Mouse (Mus musculus) neural tube, embryonic 15.5 days (tissue): ENCODE data around the gene Cttn. TPM values are rescaled to one million over a fixed set of nuclear protein-coding genes. Genes with fewer than 3 reads are reported as not detected.

Source experiments
- ATAC-seq: fragments of 200-750 bp; cut with Nextera tagmentation; 2 replicates; pipeline ENCODE4 v1.8.0; 2017; ENCODE audit warnings: mild to moderate bottlenecking, moderate TSS enrichment, moderate library complexity; ENCODE audit not compliant: low FRiP score
- H3K27ac ChIP-seq: fragments of 300-500 bp; sonication (generic); replicated peaks from 2 replicates; pipeline ENCODE4 v1.5.1; 2015; ENCODE audit warnings: mild to moderate bottlenecking, inconsistent platforms
- H3K27me3 ChIP-seq: fragments of 300-500 bp; sonication (generic); replicated peaks from 2 replicates; pipeline ENCODE4 v1.6.1; 2015; ENCODE audit warnings: inconsistent platforms
- H3K36me3 ChIP-seq: fragments of 300-500 bp; sonication (generic); 2 replicates; pipeline ENCODE4 v1.6.1; 2015; ENCODE audit warnings: inconsistent platforms
- H3K4me1 ChIP-seq: fragments of 300-500 bp; sonication (generic); 2 replicates; pipeline ENCODE4 v1.6.1; 2015; ENCODE audit warnings: inconsistent platforms
- H3K4me2 ChIP-seq: fragments of 300-500 bp; sonication (generic); 2 replicates; pipeline ENCODE4 v1.6.1; 2015; ENCODE audit warnings: inconsistent platforms, mild to moderate bottlenecking, moderate library complexity
- H3K4me3 ChIP-seq: fragments of 300-500 bp; sonication (generic); replicated peaks from 2 replicates; pipeline ENCODE4 v1.5.1; 2015; ENCODE audit warnings: mild to moderate bottlenecking, inconsistent platforms
- H3K9ac ChIP-seq: fragments of 300-500 bp; sonication (generic); replicated peaks from 2 replicates; pipeline ENCODE4 v1.6.1; 2015; ENCODE audit warnings: mild to moderate bottlenecking, inconsistent platforms
- H3K9me3 ChIP-seq: fragments of 300-500 bp; sonication (generic); replicated peaks from 2 replicates; pipeline ENCODE4 v1.6.1; 2016; ENCODE audit warnings: inconsistent platforms
- WGBS: fragments of 180-500 bp; shearing (Covaris S2); methylation state at CpG from one replicate; pipeline ENCODE4 v1.1.7; 2015; ENCODE audit warnings: mixed read lengths; 5-methylcytosine and 5-hydroxymethylcytosine counted together
- polyA plus RNA-seq: library from polyadenylated mRNA; unstranded; fragments of >200 nt; fragmentation: Nextera tagmentation; extraction: Ambion mirVana; gene quantifications from 2 replicates; pipeline ENCODE4 v1.2.1, GENCODE M21; 2015

Gene Cttn
- polyA plus RNA-seq, 1 experiment from 2014 or later = 151 TPM

DNA sequence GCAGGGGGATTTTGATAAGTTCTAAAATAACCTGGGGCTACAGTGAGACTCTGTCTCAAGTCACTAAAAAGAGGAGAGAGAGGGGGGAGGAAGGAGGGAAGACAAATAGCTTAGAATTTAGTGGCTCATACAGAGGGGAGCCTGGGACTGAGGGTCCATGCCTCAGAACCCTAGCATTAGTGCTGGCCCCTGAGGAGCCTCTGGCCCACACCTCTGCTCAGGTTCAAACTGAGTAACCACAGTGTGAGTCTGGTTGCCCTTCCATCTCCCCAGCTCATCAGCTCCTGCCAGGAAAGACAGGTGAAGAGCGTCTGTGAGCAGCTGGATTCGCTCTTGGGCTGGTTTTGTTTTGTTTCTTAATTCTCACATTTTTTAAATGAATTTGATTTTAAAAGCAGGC is 53.6 kb downstream of the Cttn start:
- Histone ChIP-seq H3K9me3 (no peaks in the 10 kb centered on the region), H3K9ac (no peak overlapping the region), H3K27ac (peak overlapping the region; percentile 81), H3K4me3 (no peak overlapping the region), H3K27me3 (no peaks in the 10 kb centered on the region), H3K4me2 (peak overlapping the region; percentile 36; the same call in 1 of the 2 replicates), H3K4me1 (peaks cover 38% of the 10 kb centered on the region), H3K36me3 (no peaks in the 10 kb centered on the region; the same call in 1 of the 2 replicates)
- ATAC-seq = no peak
- 39% methylated on average over 2 of the region's 2 CpGs for WGBS

DNA sequence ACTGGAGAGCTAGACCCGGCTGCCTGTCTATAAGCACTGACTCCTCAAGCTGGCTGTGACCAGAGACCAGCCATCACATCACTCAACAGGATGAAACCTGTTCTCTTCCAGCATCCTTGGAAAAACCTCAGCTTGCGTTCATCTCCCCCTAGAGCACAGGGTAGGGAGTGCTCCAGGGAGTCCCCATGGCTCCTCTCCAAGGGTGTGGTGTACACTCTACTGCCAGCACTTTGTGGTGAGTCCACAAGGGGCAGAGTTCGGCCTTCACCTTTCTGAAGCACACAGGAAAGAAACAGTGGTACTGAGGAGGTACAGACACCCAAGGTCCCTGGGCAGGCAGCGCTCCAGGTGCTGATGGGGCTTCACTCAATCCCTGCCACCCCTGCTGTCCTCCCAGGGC is 55.0 kb downstream of the Cttn start:
- 83% methylated on average over 4 of the region's 4 CpGs for WGBS
- H3K4me2 ChIP-seq = no peak overlapping the region
- H3K27me3 ChIP-seq = no peaks in the 10 kb centered on the region
- peaks cover 46% of the 10 kb centered on the region for H3K4me1 ChIP-seq
- peaks cover 7% of the 10 kb centered on the region; the same call in 1 of the 2 replicates for H3K36me3 ChIP-seq
- H3K4me3 ChIP-seq = no peak overlapping the region
- no peak for ATAC-seq
- H3K9ac ChIP-seq = no peak overlapping the region
- H3K9me3 ChIP-seq = no peaks in the 10 kb centered on the region
- no peak overlapping the region for H3K27ac ChIP-seq

DNA sequence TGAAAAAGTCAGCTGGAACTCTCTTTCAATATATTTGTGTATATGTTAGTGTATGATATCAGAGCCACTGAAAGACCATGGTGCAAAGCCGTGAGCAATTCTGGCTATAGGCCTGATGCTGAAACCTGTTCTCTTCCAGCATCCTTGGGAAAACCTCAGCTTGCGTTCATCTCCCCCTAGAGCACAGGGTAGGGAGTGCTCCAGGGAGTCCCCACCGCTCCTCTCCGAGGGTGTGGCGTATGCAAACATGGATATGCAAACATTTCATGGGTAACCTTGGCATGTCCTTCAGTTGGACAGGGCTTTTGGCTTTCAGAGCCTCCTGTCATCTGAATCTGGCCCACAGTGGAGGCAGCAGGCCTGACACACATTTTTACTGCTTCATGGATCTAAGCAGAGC is 56.2 kb downstream of the Cttn start:
- no peak overlapping the region for H3K27ac ChIP-seq
- WGBS = 85% methylated on average over 5 of the region's 5 CpGs
- H3K36me3 ChIP-seq = peaks cover 19% of the 10 kb centered on the region
- H3K4me1 ChIP-seq = peaks cover 35% of the 10 kb centered on the region
- ATAC-seq = no peak
- H3K4me2 ChIP-seq = no peak overlapping the region
- H3K9ac ChIP-seq = no peak overlapping the region
- no peak overlapping the region for H3K4me3 ChIP-seq
- H3K9me3 ChIP-seq = no peaks in the 10 kb centered on the region
- no peaks in the 10 kb centered on the region for H3K27me3 ChIP-seq

DNA sequence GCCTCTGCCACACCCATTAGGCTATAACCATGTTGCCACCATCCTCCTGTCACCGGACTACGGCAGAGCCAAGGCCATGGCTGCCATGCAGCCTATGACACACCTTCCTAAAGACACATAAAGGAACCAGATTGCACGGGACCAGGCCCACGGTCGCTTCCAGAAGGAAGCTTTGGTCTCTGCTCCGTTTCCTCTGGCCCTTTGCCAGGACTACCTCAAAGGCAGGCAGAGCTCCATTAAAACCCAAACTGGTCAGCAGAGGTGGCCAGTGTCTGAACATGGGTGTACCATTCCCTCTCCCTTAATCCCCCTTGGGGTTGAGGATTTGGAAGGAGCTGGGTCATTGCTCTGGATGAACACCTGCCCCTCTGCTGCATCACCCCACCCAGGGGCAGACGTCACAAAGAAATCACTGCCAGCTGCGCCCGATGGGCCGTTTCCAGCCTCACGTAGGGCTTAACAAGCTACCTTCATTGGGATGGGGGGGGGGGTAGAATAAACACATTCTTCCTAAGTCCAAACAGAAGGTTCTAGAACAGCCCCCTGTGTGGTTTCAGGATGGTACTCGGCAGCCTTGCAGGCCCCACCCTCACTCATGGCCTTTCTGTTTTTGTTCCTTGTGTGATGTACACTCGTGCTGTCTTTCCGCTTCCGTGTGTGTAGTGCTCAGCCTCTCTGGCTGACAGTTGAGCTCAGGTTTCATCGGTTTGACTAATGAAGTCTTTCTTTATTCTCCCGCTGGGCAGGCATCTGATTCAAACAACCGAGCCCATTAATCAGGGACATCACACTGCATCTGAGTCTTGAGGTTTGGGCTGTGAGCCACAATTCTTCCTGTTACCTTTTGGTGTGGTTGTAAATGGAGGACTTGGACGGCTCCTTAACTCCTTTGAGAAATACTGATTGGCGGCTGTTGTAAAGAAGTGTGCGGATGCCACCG is 58.6 kb downstream of the Cttn start:
- H3K27ac ChIP-seq = 0 out of 2 replicates have a peak overlapping the region, but pooled peaks have one; percentile 10
- H3K4me2 ChIP-seq = no peak overlapping the region
- 31% methylated on average over 22 of the region's 22 CpGs for WGBS
- H3K36me3 ChIP-seq = peaks cover 29% of the 10 kb centered on the region
- ATAC-seq = no peak
- peaks cover 20% of the 10 kb centered on the region for H3K4me1 ChIP-seq
- no peak overlapping the region for H3K4me3 ChIP-seq
- H3K27me3 ChIP-seq = no peaks in the 10 kb centered on the region
- no peak overlapping the region for H3K9ac ChIP-seq
- H3K9me3 ChIP-seq = no peaks in the 10 kb centered on the region

DNA sequence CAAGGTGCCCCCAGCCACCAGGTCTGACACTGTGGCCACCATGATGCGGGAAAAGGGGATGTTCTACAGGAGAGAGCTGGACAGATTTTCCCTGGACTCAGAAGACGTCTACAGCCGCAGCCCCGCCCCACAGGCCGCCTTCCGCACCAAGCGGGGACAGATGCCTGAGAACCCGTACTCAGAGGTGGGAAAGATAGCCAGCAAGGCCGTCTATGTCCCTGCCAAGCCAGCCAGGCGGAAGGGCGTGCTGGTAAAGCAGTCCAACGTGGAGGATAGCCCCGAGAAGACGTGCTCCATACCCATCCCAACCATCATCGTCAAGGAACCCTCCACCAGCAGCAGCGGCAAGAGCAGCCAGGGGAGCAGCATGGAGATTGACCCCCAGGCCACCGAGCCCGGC is 61.1 kb downstream of the Cttn start:
- no peak overlapping the region for H3K4me2 ChIP-seq
- peaks cover 29% of the 10 kb centered on the region for H3K36me3 ChIP-seq
- H3K4me3 ChIP-seq = no peak overlapping the region
- H3K27ac ChIP-seq = no peak overlapping the region
- no peaks in the 10 kb centered on the region for H3K9me3 ChIP-seq
- ATAC-seq = no peak
- WGBS = 86% methylated on average over 18 of the region's 18 CpGs
- no peaks in the 10 kb centered on the region for H3K27me3 ChIP-seq
- no peak overlapping the region for H3K9ac ChIP-seq
- H3K4me1 ChIP-seq = peaks cover 10% of the 10 kb centered on the region

DNA sequence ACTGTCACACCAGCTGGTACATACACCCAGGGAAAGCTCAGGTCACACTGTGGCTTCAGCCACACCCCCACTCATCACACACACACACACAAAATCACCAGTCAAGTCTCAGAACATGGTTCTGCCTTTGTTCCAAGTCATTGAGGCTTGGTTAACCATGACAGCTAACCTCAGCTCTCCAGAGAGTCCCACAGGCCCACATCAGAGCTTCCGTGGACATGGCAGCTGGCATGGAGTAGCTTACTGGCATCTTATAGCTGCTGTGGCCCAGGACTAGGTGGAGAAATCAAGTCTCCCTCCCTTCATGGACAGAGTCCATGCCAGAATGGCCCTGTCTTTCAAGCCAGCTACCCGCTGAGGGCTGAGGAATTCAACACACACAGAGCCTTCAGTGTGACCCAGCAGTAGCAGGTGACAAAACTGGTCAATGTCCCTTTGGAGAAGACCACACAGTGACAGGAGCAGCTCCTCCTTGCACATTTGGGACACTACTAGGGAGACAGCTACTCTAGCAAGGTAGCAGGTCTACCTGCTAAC is 62.3 kb downstream of the Cttn start:
- no peaks in the 10 kb centered on the region for H3K27me3 ChIP-seq
- WGBS = 70% methylated on average over 2 of the region's 2 CpGs
- H3K4me1 ChIP-seq = peaks cover 10% of the 10 kb centered on the region
- no peaks in the 10 kb centered on the region for H3K9me3 ChIP-seq
- H3K4me2 ChIP-seq = no peak overlapping the region
- peaks cover 29% of the 10 kb centered on the region for H3K36me3 ChIP-seq
- H3K4me3 ChIP-seq = no peak overlapping the region
- no peak overlapping the region for H3K9ac ChIP-seq
- no peak overlapping the region; the same call in 1 of the 2 replicates for H3K27ac ChIP-seq
- ATAC-seq = no peak

DNA sequence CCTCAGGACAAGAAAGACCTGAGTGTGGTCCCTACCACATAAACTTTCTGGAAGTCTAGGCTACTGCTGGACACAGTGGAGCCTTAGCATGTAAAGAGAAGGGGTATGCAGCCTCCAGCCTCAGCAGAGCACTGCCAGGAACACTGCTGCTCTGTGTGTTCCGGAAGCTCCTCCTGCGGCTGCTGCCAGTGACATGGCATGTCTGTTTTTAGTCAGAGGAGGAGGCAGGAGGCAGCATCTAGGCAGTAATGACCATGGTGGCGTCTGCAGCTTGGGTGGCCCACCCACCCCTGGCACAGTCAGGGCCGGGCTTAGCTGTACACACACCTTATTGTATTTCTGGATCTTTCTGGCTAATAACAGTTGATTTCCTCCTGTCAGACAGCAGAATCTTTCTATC is 63.1 kb downstream of the Cttn start:
- Histone ChIP-seq H3K9me3 (no peaks in the 10 kb centered on the region), H3K27me3 (no peaks in the 10 kb centered on the region), H3K4me1 (peaks cover 10% of the 10 kb centered on the region), H3K27ac (no peak overlapping the region), H3K4me2 (no peak overlapping the region), H3K4me3 (no peak overlapping the region), H3K9ac (no peak overlapping the region), H3K36me3 (peaks cover 29% of the 10 kb centered on the region)
- no peak for ATAC-seq
- WGBS = 55% methylated on average over 4 of the region's 4 CpGs

DNA sequence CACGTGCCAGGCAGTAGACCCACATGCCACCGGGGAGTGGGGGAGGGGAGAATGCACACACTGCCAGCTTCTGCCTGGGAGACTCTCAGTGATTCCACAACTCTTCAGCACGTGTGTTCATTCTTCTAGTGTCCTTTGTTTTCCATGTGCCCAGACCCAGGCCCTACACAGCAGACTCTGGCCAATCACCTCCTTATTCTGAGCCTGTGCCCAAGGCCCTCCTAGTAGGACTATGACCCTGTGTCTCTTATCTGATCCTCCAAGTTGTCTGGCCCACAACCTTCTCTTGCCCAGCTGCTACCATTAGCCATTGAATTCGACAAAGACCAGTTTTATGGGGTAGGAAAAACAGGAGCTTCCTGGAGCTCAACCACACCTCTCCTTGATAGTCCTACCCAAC is 68.3 kb downstream of the Cttn start:
- no peaks in the 10 kb centered on the region; the same call in 1 of the 2 replicates for H3K36me3 ChIP-seq

DNA sequence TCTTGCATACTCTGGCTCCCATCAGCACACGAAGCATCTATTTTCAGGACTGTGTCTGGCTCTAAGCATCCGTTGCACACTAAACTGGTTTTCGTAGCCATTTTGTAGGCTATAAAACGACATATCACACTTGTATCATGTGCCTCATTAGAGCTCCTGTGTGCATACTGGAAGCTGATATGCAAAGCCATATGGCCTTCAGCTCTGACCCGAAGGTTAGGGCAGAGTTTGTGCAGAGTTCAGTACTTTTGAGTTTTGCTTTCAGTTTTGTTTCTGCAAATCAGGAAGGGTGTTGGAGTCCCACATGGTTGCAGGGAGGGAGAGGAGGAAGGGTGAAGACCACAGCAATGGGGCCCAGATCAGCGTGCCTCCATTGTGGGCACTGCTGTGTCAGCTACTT is 79.1 kb downstream of the Cttn start:
- H3K27me3 ChIP-seq = no peaks in the 10 kb centered on the region
- no peaks in the 10 kb centered on the region for H3K36me3 ChIP-seq
- no peak overlapping the region for H3K27ac ChIP-seq
- H3K4me2 ChIP-seq = no peak overlapping the region
- H3K9me3 ChIP-seq = no peaks in the 10 kb centered on the region
- 76% methylated on average over 6 of the region's 6 CpGs for WGBS
- H3K9ac ChIP-seq = no peak overlapping the region
- no peak overlapping the region for H3K4me3 ChIP-seq
- no peak for ATAC-seq
- peaks cover 10% of the 10 kb centered on the region; the same call in 1 of the 2 replicates for H3K4me1 ChIP-seq

More for the DNA sequence above, 68.3 kb downstream of the Cttn start:
- WGBS = 68% methylated on average over 4 of the region's 4 CpGs
- no peak overlapping the region for H3K27ac ChIP-seq
- no peak for ATAC-seq
- H3K4me1 ChIP-seq = no peaks in the 10 kb centered on the region
- no peak overlapping the region for H3K4me2 ChIP-seq
- H3K9ac ChIP-seq = no peak overlapping the region
- no peaks in the 10 kb centered on the region for H3K9me3 ChIP-seq
- H3K4me3 ChIP-seq = no peak overlapping the region
- H3K27me3 ChIP-seq = no peaks in the 10 kb centered on the region

DNA sequence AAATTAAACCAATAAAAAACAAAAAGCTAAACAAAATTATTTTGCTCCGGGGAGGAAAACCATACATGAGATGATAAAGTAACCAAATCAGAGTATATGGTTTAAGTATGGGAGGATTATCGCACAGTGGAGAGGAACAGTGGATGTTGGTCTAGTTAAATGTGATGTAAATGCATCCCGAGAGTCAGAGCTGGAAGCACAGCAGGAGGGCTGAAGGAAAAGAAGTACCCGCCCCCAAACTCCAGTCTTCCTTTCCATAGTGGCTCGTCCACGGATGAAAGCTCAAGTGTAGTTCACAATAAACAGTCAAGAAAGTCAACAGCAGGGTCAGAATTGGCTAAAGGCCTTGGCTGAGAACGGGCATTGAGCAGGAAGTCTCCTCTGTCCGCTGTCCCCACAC is 80.1 kb downstream of the Cttn start:
- no peak overlapping the region for H3K9ac ChIP-seq
- no peaks in the 10 kb centered on the region for H3K9me3 ChIP-seq
- no peak overlapping the region for H3K27ac ChIP-seq
- H3K36me3 ChIP-seq = no peaks in the 10 kb centered on the region
- H3K4me2 ChIP-seq = no peak overlapping the region
- H3K4me1 ChIP-seq = peaks cover 10% of the 10 kb centered on the region; the same call in 1 of the 2 replicates
- 42% methylated on average over 8 of the region's 8 CpGs for WGBS
- no peak for ATAC-seq
- no peaks in the 10 kb centered on the region for H3K27me3 ChIP-seq
- no peak overlapping the region for H3K4me3 ChIP-seq

DNA sequence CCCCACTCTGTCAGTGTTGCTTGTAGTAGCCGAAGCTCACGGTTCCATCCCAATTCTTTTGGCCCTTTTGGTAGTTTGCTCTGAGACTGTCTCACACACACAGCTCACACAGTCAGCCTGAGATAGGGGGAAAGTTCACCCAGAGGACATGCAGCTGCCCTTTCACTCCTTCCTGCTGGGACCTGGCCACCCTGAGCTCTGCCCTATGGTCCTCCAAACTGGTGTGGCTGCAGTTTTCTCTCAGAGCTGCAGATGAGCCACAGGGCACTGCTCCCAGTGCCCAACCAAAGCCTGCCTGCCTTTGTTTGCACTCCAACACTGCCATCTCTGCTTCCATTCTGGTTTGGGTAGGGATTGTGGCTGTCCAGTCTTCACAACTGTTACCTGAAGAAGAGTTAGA is 81.1 kb downstream of the Cttn start:
- H3K4me3 ChIP-seq = no peak overlapping the region
- no peak overlapping the region for H3K27ac ChIP-seq
- H3K4me2 ChIP-seq = no peak overlapping the region
- ATAC-seq = no peak
- H3K36me3 ChIP-seq = no peaks in the 10 kb centered on the region
- no peaks in the 10 kb centered on the region for H3K27me3 ChIP-seq
- H3K4me1 ChIP-seq = peaks cover 10% of the 10 kb centered on the region; the same call in 1 of the 2 replicates
- H3K9me3 ChIP-seq = no peaks in the 10 kb centered on the region
- 81% methylated on average over 2 of the region's 2 CpGs for WGBS
- no peak overlapping the region for H3K9ac ChIP-seq

DNA sequence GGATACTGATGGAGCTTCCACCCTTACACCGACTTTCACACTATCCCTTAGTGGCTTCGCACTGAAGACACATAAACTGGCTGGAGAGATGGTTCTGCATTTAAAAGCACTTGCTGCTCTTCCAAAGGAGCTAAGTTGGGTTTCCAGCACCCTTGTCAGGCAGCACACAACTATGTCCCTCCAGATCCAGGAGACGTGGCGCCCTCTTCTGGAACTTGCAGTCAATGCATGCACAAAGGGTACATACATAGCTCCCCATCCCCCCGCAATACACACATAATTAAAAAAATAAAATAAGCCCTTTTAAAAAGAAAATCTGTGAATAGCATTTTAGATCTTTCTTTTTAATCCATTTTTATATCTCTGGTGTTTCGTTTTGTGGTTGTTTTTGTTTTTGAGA is 83.3 kb downstream of the Cttn start:
- Histone ChIP-seq H3K4me2 (no peak overlapping the region), H3K4me3 (no peak overlapping the region), H3K9me3 (no peaks in the 10 kb centered on the region), H3K9ac (no peak overlapping the region), H3K27ac (no peak overlapping the region), H3K36me3 (no peaks in the 10 kb centered on the region), H3K27me3 (no peaks in the 10 kb centered on the region), H3K4me1 (peaks cover 10% of the 10 kb centered on the region; the same call in 1 of the 2 replicates)
- ATAC-seq = no peak
- WGBS = 96% methylated on average over 6 of the region's 6 CpGs
